Comparison of ENCODE assay signal across 19 mouse cellular contexts in genomic region chr3:138649699-138650098, GRCm38 (mm10).
"Had no signal": no experiment of that assay in that cellular context is flagged by ENCODE, and none has a peak within 500 bp of the region (broad histone marks: within the 10 kb centered on the region; RNA-seq: fewer than 3 reads in every experiment).

No protein-coding gene starts in this region.

- H3K9me3 ChIP-seq: kidney, embryonic 15.5 days; liver, embryonic 13.5 days; midbrain, embryonic 13.5 days; neural tube, embryonic 12.5 days; neural tube, embryonic 15.5 days; stomach, embryonic 15.5 days had no signal

- H3K36me3 ChIP-seq: kidney, embryonic 15.5 days; liver, embryonic 13.5 days; midbrain, embryonic 13.5 days; neural tube, embryonic 12.5 days; neural tube, embryonic 15.5 days; stomach, embryonic 15.5 days had no signal

- DNase-seq: kidney, adult 11 months; kidney, adult 8-10 months; kidney, postnatal 10 days; kidney, postnatal 36 days; layer of hippocampus, postnatal 36 days; liver, embryonic 13.5 days; lung, adult 2 months; lung, postnatal 14 days; right cerebral cortex, adult 18-20 months; right cerebral cortex, postnatal 14 days; right cerebral cortex, postnatal 4 days; thymus, postnatal 25 days had no signal

- H3K27ac ChIP-seq: kidney, embryonic 15.5 days; left cerebral cortex, adult 2 months; liver, embryonic 13.5 days; macrophage; midbrain, embryonic 13.5 days; neural tube, embryonic 12.5 days; neural tube, embryonic 15.5 days; stomach, embryonic 15.5 days had no signal

- H3K4me2 ChIP-seq: kidney, embryonic 15.5 days; liver, embryonic 13.5 days; midbrain, embryonic 13.5 days; neural tube, embryonic 12.5 days; neural tube, embryonic 15.5 days; stomach, embryonic 15.5 days had no signal

- H3K9ac ChIP-seq: kidney, embryonic 15.5 days; liver, embryonic 13.5 days; midbrain, embryonic 13.5 days; neural tube, embryonic 12.5 days; neural tube, embryonic 15.5 days; stomach, embryonic 15.5 days had no signal

- H3K4me3 ChIP-seq: kidney, embryonic 15.5 days; left cerebral cortex, adult 2 months; liver, embryonic 13.5 days; midbrain, embryonic 13.5 days; neural tube, embryonic 12.5 days; neural tube, embryonic 15.5 days; stomach, embryonic 15.5 days had no signal

- ATAC-seq: midbrain, embryonic 13.5 days had no signal

- H3K27me3 ChIP-seq: kidney, embryonic 15.5 days; liver, embryonic 13.5 days; midbrain, embryonic 13.5 days; neural tube, embryonic 12.5 days; neural tube, embryonic 15.5 days; stomach, embryonic 15.5 days had no signal
